Mouse (Mus musculus) lung, postnatal 25 days (tissue): ENCODE results near the gene Abhd17a.

Experiments used
- DNase-seq: peaks from one replicate; pipeline ENCODE4 v3.0.0; 2022; ENCODE audit warnings: low spot score

The Abhd17a gene

DNA sequence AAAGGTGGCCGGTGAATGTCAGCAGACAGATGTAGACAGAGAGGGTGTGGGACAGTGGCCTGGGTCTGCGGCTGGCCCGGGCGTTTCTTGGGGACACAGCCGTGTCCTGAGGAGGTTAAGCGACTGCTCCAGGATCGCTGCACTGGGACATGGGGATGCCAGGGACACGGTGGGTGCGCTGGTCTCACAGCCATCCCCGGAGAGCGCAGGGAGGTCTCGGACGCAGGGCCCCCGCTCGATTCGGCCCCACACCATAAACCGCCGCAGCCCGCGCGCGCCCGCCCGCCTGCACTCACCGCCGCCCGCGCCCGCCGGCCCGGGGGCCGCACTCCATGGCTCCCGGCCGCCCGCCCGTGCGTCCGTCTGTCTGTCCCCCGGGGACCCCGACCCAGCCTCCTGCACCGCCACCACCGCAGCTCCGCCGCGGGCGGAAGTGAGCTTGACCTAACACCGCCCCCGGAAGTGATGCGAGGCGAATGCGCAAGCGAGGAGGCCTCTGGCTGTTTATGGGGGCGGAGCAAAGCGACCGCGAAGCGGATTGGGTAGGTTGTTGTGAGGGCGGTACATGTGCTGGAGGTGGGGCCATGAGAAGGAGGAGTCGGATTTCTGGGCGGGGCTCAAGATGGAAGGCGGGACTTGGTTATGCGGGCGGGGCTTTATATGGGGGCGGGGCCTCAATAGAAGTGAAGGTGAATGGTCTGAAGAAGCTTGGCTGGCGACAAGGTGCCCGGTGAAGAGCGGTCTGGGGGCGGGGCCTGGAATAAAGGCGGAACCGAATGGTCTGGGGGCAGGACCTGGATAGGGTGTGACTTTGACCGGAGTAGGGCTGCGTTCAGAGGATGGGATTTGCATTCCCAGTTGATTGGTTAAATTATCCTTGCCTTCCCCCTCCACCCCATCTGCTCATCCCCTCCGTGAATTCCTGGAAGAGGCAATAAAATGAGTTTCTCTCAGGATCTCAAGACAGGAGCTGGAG lies at the start of gene Abhd17a:
Abhd17a (minus strand) TSS at position 463 of the 976 bp plus-strand sequence.
- DNase-seq = peak; percentile 95

DNA sequence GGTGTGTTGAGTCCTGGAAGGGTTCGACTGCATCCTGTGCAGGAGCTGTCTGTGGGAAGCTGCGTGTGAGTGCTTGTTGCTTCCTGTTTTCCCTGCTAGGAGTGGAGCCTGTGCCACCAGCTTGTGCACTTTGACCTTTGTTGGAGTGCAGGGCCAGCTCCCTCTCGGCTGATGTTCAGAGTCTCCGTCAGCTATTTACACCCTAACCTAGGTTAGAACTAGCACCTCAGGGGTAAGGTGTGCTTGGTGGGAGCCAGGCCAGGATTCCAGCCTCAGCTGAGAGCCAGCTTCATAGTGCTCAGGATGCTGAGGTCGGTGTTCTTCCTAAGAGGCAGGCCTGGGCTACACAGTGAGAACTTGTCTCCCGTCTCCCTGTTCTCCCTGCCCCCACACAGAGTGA lies 45.2 kb upstream of the Abhd17a start:
- no peak for DNase-seq

- no peak for DNase-seq
Measured at GRCm38 (mm10) chr10:80628925-80629324, 38.8 kb upstream of the Abhd17a start.

GRCm38 (mm10) chr10:80627685-80628084 lies 37.5 kb upstream of the Abhd17a start:
- no peak for DNase-seq

- no peak for DNase-seq
Measured at GRCm38 (mm10) chr10:80625764-80626163, 35.6 kb upstream of the Abhd17a start.

DNA sequence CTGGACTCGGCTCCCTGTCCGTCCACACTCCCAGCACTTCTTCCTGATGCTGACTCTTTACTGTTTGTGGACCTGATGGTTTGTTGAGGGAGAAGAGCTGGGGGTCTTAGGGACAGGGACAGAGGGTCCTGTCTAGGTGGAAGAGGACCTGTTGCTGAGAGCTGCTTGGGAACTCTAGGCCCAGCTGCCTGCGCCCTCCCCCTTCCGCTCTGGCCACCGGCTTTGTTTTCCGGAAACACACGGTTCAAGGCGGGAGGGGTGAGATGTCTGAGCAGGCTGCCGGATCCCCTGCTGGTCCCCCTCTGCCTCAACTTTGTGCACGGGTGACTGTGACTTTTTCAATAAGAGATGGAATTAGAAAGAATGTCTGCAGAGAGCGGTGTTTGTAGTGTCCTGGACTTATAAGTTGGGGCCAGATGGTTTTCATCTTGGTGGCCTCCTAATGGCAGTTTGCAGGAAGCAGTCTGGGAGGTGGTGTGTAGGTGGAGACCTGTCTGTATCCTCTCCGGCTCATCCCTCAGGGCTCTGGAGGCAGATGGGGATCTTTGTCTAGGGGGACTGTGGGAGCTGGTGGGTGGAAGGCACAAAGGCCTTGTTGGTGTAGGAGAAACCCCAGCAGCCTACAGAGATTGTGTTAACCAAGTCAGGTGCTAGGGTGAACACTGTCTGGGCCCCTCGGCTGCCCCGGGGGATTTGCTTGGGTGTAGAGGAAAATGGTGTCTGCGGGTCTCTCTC lies 33.5 kb upstream of the Abhd17a start:
- peak; percentile 74 for DNase-seq

GRCm38 (mm10) chr10:80622661-80623456 lies 32.7 kb upstream of the Abhd17a start, which contains the start of gene Csnk1g2:
Csnk1g2 (plus strand) TSS chr10:80622838.
- no peak for DNase-seq

- DNase-seq = peak; percentile 100
Measured at GRCm38 (mm10) chr10:80621940-80622660, 32.0 kb upstream of the Abhd17a start.

- no peak for DNase-seq
Measured at GRCm38 (mm10) chr10:80621690-80621939, 31.5 kb upstream of the Abhd17a start.

DNA sequence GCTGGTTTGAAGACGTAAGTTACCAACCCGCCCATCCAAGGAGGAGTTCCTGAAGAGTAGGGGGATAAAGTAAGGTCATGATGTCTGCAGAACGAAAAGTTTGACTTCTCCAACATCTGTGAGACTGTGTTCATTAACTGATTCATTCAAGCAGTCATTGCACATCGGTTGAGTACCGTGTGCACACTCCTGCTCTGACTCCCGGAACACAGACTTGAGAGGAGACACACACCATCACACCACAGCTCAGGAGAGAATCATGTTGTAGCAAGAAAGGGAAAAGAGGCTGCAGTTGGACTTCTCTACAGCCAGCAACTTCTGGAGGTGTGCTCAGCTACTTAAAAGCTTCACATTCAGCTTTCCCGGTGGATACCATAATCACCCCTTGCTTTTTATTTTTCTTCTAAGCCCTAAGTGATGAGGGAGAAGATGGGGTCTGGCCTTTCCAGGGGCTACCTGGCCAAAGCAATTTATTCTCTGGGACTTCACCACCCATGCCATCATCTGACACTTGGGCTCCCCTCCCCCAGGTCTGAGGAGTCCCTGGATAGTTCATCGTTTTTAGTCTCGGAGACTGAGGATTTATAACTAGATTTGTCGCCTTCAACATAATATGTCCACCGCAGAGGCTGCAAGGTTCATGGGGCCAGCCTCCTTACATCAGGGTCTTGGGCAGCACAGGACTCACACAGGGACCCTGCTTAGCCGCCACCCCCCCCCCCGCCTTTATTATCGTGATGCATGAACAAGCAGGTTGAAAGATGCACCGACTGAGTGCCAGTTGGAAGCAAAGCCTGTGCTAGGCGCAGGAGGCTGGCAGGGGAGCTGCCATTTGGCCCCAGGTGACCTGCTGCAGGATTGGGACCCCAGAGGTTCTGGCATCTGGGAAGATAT lies 30.9 kb upstream of the Abhd17a start:
- no peak for DNase-seq

GRCm38 (mm10) chr10:80620365-80620764 lies 30.2 kb upstream of the Abhd17a start:
- DNase-seq = no peak

- DNase-seq = no peak
Measured at GRCm38 (mm10) chr10:80619465-80620244, 29.5 kb upstream of the Abhd17a start.

DNA sequence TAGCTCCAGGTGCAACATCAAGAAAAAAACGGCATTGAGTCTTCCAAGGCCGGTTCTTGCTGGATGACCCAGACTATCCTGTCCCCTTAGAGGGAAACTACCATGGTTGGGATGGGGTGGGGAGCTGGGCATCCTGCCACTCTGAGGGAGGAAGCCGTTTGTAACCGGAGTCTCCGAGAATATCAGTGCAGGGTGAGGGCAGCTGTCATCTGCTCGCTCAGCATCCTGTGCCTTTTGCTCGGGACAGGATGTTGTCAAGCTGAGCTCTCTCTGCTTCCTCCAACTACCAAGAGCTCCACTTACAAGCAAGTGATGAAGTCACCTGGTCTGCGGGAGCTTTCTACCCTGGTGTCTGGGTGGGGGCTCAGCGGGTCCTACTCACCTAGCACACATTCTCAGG lies 28.0 kb upstream of the Abhd17a start:
- peak; percentile 73 for DNase-seq

DNA sequence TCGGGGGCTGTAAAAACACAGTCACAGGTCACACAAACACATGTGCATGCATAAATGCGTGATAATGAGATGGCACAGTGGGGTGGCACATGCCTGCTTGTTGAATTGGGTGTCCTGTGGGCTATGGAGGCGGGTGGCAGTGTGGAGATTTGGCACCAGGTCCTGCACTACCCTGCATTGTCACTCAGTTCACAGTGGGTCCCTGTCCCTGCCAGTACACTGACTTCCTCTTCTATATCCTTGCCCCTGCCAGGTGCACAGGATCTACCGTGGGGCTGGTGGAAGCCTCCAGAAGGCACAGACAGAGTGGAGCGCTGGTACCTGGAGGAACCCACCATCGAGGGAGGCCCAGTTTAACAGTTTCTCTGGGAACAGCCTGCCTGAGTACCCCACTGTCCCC lies 24.2 kb upstream of the Abhd17a start:
- no peak for DNase-seq

DNA sequence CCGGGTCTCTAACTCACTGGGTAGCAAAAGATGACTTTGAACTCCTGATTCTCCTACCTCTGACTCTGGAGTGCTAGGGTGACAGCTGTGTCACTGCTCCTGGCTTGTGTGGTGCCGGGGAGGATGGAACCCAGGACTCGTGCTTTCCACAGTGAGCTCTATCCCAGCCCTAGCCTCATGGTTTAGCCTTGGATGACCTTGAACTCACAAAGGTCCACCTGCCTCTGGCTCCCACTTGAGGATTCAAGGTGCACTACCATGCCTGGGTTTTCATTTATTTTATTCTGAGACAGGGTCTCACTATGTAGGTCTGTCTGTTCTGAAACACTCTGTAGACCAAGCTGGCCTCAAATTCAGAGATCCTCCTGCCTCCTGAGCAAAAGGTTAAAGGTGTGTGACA lies 23.7 kb upstream of the Abhd17a start:
- DNase-seq = no peak

DNA sequence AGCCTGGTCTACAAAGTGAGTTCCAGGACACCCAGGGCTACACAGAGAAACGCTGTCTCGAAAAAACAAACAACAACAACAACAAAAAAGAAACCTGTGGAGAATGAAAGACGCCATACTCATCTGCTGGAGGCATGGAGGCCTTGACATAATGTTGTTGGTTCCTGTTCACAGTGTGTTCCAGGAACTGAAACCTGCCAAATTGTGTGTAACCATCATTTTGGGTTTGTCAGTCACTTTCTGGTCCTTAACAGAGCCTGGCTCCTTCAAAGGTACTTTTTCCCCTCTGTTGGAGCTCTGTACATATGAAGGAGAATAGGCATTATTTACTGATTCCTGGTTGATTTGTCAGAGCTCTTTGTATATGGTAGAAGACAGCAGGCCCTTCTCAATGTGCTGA lies 21.8 kb upstream of the Abhd17a start:
- DNase-seq = no peak

- peak; percentile 63 for DNase-seq
Measured at GRCm38 (mm10) chr10:80611024-80611423, 20.9 kb upstream of the Abhd17a start.

GRCm38 (mm10) chr10:80610116-80610785 lies 20.1 kb upstream of the Abhd17a start:
- DNase-seq = no peak

GRCm38 (mm10) chr10:80609269-80609924 lies 19.3 kb upstream of the Abhd17a start:
- no peak for DNase-seq
